Mouse (Mus musculus) bone marrow, adult 2 months (tissue): ENCODE data around the gene Pde4d. TPM values are rescaled to one million over a fixed set of nuclear protein-coding genes. Genes with fewer than 3 reads are reported as not detected.

Source experiments
- H3K27ac ChIP-seq: fragments of 200-500 bp; 2 replicates; pipeline ENCODE4 v1.5.1; 2012; ENCODE audit warnings: low read depth, mild to moderate bottlenecking, control low read depth, inconsistent platforms, low read length; ENCODE audit not compliant: control insufficient read depth, poor library complexity, insufficient read depth
- H3K4me1 ChIP-seq: fragments of 200-500 bp; 2 replicates; pipeline ENCODE4 v1.6.1; 2011; ENCODE audit warnings: low read length; ENCODE audit not compliant: control insufficient read depth, insufficient read depth
- H3K4me3 ChIP-seq: fragments of 200-500 bp; replicated peaks from 2 replicates; pipeline ENCODE3; 2011; ENCODE audit warnings: mild to moderate bottlenecking, low read depth, low read length, control low read depth; ENCODE audit not compliant: control insufficient read depth
- CTCF ChIP-seq: fragments of 200-500 bp; IDR thresholded peaks from 2 replicates; pipeline ENCODE4 v1.5.1; 2011; ENCODE audit warnings: low read length, control low read depth; ENCODE audit not compliant: control insufficient read depth, insufficient read depth
- POLR2A ChIP-seq: fragments of 200-500 bp; IDR thresholded peaks from 2 replicates; pipeline ENCODE4 v1.6.1; 2011; ENCODE audit warnings: low read depth, mild to moderate bottlenecking, control low read depth, low read length, borderline replicate concordance; ENCODE audit not compliant: control insufficient read depth
- WGBS: fragments of 180-500 bp; shearing (Covaris S2); methylation state at CpG from one replicate; pipeline ENCODE4 v1.1.7; 2018; 5-methylcytosine and 5-hydroxymethylcytosine counted together
- polyA plus RNA-seq: library from polyadenylated mRNA; stranded (reverse); fragments of >200 nt; gene quantifications from 2 replicates; pipeline ENCODE4 v1.2.4, GENCODE M21; 2011; ENCODE audit warnings: low replicate concordance; ENCODE audit not compliant: missing spikeins, insufficient read depth, insufficient read length

Gene Pde4d
- polyA plus RNA-seq, 1 experiment: 17.6 TPM

GRCm38 (mm10) chr13:109556853-109557252 is 1107.1 kb downstream of the Pde4d start:
- Histone ChIP-seq H3K27ac (no peak overlapping the region), H3K4me3 (no peak overlapping the region), H3K4me1 (no peaks in the 10 kb centered on the region)
- 87% methylated on average over 4 of the region's 4 CpGs for WGBS
- no peak for TF ChIP-seq CTCF

GRCm38 (mm10) chr13:109558341-109559257 is 1108.9 kb downstream of the Pde4d start:
- Histone ChIP-seq H3K4me3 (no peak overlapping the region), H3K27ac (no peak overlapping the region), H3K4me1 (no peaks in the 10 kb centered on the region)
- TF ChIP-seq CTCF (no peak), POLR2A (no peak)
- 73% methylated on average over 12 of the region's 12 CpGs for WGBS

GRCm38 (mm10) chr13:109560261-109560660 is 1110.5 kb downstream of the Pde4d start:
- 55% methylated on average over 4 of the region's 4 CpGs for WGBS
- no peaks in the 10 kb centered on the region for H3K4me1 ChIP-seq
- no peak overlapping the region for H3K27ac ChIP-seq
- TF ChIP-seq POLR2A (no peak), CTCF (no peak)
- no peak overlapping the region for H3K4me3 ChIP-seq

GRCm38 (mm10) chr13:109568638-109569468 is 1119.1 kb downstream of the Pde4d start:
- Histone ChIP-seq H3K4me1 (no peaks in the 10 kb centered on the region), H3K4me3 (no peak overlapping the region), H3K27ac (no peak overlapping the region)
- 89% methylated on average over 20 of the region's 20 CpGs for WGBS
- TF ChIP-seq CTCF (no peak), POLR2A (no peak)

- no peak overlapping the region for H3K27ac ChIP-seq
- no peaks in the 10 kb centered on the region for H3K4me1 ChIP-seq
- H3K4me3 ChIP-seq: no peak overlapping the region
- 72% methylated on average over 5 of the region's 5 CpGs for WGBS
- TF ChIP-seq POLR2A (no peak), CTCF (no peak)
Measured at GRCm38 (mm10) chr13:109569491-109569890, 1119.7 kb downstream of the Pde4d start.

- no peaks in the 10 kb centered on the region for H3K4me1 ChIP-seq
- TF ChIP-seq POLR2A: no peak
- TF ChIP-seq CTCF: no peak
- H3K27ac ChIP-seq: no peak overlapping the region
- 45% methylated on average over 1 of the region's 1 CpGs for WGBS
- no peak overlapping the region for H3K4me3 ChIP-seq
Measured at GRCm38 (mm10) chr13:109576725-109577124, 1127.0 kb downstream of the Pde4d start.

GRCm38 (mm10) chr13:109577454-109577853 is 1127.7 kb downstream of the Pde4d start:
- TF ChIP-seq CTCF: no peak
- TF ChIP-seq POLR2A: no peak
- Histone ChIP-seq H3K4me3 (no peak overlapping the region), H3K4me1 (no peaks in the 10 kb centered on the region), H3K27ac (no peak overlapping the region)
- 88% methylated on average over 5 of the region's 5 CpGs for WGBS

GRCm38 (mm10) chr13:109577901-109578300 is 1128.2 kb downstream of the Pde4d start:
- 81% methylated on average over 4 of the region's 4 CpGs for WGBS
- no peaks in the 10 kb centered on the region for H3K4me1 ChIP-seq
- H3K4me3 ChIP-seq: no peak overlapping the region
- no peak overlapping the region for H3K27ac ChIP-seq
- TF ChIP-seq POLR2A (no peak), CTCF (no peak)
